Mouse (Mus musculus) liver, embryonic 15.5 days (tissue): ENCODE measurements around the gene Knstrn. TPM values are rescaled to one million over a fixed set of nuclear protein-coding genes. Genes with fewer than 3 reads are reported as not detected.

ENCODE experiments used
- ATAC-seq: fragments of 200-750 bp; cut with Nextera tagmentation; 2 replicates; pipeline ENCODE4 v1.8.0; 2017; ENCODE audit warnings: moderate number of reproducible peaks, mild to moderate bottlenecking, moderate library complexity; ENCODE audit not compliant: insufficient read depth
- H3K27ac ChIP-seq: fragments of 300-500 bp; sonication (generic); replicated peaks from 2 replicates; pipeline ENCODE4 v1.5.1; 2015; ENCODE audit warnings: mild to moderate bottlenecking, inconsistent platforms
- H3K27me3 ChIP-seq: fragments of 300-500 bp; sonication (generic); 2 replicates; pipeline ENCODE4 v1.6.1; 2015; ENCODE audit warnings: mild to moderate bottlenecking, inconsistent platforms
- H3K36me3 ChIP-seq: fragments of 300-500 bp; sonication (generic); replicated peaks from 2 replicates; pipeline ENCODE4 v1.6.1; 2015; ENCODE audit warnings: moderate library complexity, mild to moderate bottlenecking, inconsistent platforms
- H3K4me1 ChIP-seq: fragments of 300-500 bp; sonication (generic); replicated peaks from 2 replicates; pipeline ENCODE4 v1.6.1; 2015; ENCODE audit warnings: inconsistent platforms
- H3K4me2 ChIP-seq: fragments of 300-500 bp; sonication (generic); 2 replicates; pipeline ENCODE4 v1.6.1; 2015; ENCODE audit warnings: moderate library complexity, mild to moderate bottlenecking, inconsistent platforms
- H3K4me3 ChIP-seq: fragments of 300-500 bp; sonication (generic); replicated peaks from 2 replicates; pipeline ENCODE4 v1.5.1; 2015; ENCODE audit warnings: mild to moderate bottlenecking, inconsistent platforms
- H3K9ac ChIP-seq: fragments of 300-500 bp; sonication (generic); 2 replicates; pipeline ENCODE4 v1.6.1; 2015; ENCODE audit warnings: moderate library complexity, mild to moderate bottlenecking, inconsistent platforms
- H3K9me3 ChIP-seq: fragments of 300-500 bp; sonication (generic); replicated peaks from 2 replicates; pipeline ENCODE4 v1.6.1; 2016; ENCODE audit warnings: inconsistent platforms
- WGBS: fragments of 180-500 bp; shearing (Covaris S2); methylation state at CpG from one replicate; pipeline ENCODE4 v1.1.7; 2015; ENCODE audit warnings: mixed read lengths; ENCODE audit not compliant: insufficient replicate concordance; 5-methylcytosine and 5-hydroxymethylcytosine counted together
- polyA plus RNA-seq: library from polyadenylated mRNA; unstranded; fragments of >200 nt; fragmentation: Nextera tagmentation; extraction: Ambion mirVana; gene quantifications from 2 replicates; pipeline ENCODE4 v1.2.1, GENCODE M21; 2015

Gene Knstrn
- polyA plus RNA-seq, 1 experiment from 2014 or later, result 73.9 TPM

- H3K4me1 ChIP-seq, result peaks cover 33% of the 10 kb centered on the region
- peak overlapping the region; percentile 63; the same call in 1 of the 2 replicates for H3K27ac ChIP-seq
- 74% methylated on average over 26 of the region's 26 CpGs for WGBS
- H3K36me3 ChIP-seq, result no peaks in the 10 kb centered on the region
- H3K27me3 ChIP-seq, result peaks cover 45% of the 10 kb centered on the region
- no peak overlapping the region for H3K4me3 ChIP-seq
- ATAC-seq, result peak; percentile 68
- H3K9me3 ChIP-seq, result no peaks in the 10 kb centered on the region
- H3K4me2 ChIP-seq, result peak overlapping the region; percentile 54
- no peak overlapping the region for H3K9ac ChIP-seq
Measured at GRCm38 (mm10) chr2:118791591-118792258, 22.1 kb upstream of the Knstrn start.

- H3K4me2 ChIP-seq, result no peak overlapping the region; the same call in 1 of the 2 replicates
- no peaks in the 10 kb centered on the region for H3K9me3 ChIP-seq
- H3K9ac ChIP-seq, result no peak overlapping the region
- H3K27me3 ChIP-seq, result peaks cover 47% of the 10 kb centered on the region
- no peak overlapping the region for H3K4me3 ChIP-seq
- H3K4me1 ChIP-seq, result peaks cover 28% of the 10 kb centered on the region
- peak overlapping the region; percentile 29; the same call in 1 of the 2 replicates for H3K27ac ChIP-seq
- H3K36me3 ChIP-seq, result no peaks in the 10 kb centered on the region
- 81% methylated on average over 4 of the region's 4 CpGs for WGBS
- ATAC-seq, result no peak
Measured at GRCm38 (mm10) chr2:118792259-118792613, 21.6 kb upstream of the Knstrn start.

- peaks cover 39% of the 10 kb centered on the region for H3K27me3 ChIP-seq
- H3K4me1 ChIP-seq, result peaks cover 28% of the 10 kb centered on the region
- 45% methylated on average over 4 of the region's 4 CpGs for WGBS
- ATAC-seq, result no peak
- H3K9ac ChIP-seq, result no peak overlapping the region
- no peaks in the 10 kb centered on the region for H3K9me3 ChIP-seq
- 0 out of 2 replicates have a peak overlapping the region, but pooled peaks have one; percentile 1 for H3K27ac ChIP-seq
- H3K36me3 ChIP-seq, result no peaks in the 10 kb centered on the region
- H3K4me3 ChIP-seq, result no peak overlapping the region
- no peak overlapping the region for H3K4me2 ChIP-seq
Measured at GRCm38 (mm10) chr2:118793636-118794035, 20.2 kb upstream of the Knstrn start.

GRCm38 (mm10) chr2:118802542-118803118 is 11.2 kb upstream of the Knstrn start:
- H3K36me3 ChIP-seq, result no peaks in the 10 kb centered on the region
- peak overlapping the region; percentile 97 for H3K27ac ChIP-seq
- peak overlapping the region; percentile 76 for H3K4me2 ChIP-seq
- peaks cover 62% of the 10 kb centered on the region for H3K4me1 ChIP-seq
- H3K9ac ChIP-seq, result peak overlapping the region; percentile 54
- H3K9me3 ChIP-seq, result no peaks in the 10 kb centered on the region
- H3K27me3 ChIP-seq, result peaks cover 1% of the 10 kb centered on the region; the same call in 1 of the 2 replicates
- WGBS, result 22% methylated on average over 4 of the region's 4 CpGs
- H3K4me3 ChIP-seq, result peak overlapping the region; percentile 57
- ATAC-seq, result peak; percentile 92

GRCm38 (mm10) chr2:118804474-118804873 is 9.3 kb upstream of the Knstrn start:
- Histone ChIP-seq H3K4me2 (0 out of 2 replicates have a peak overlapping the region, but pooled peaks have one; percentile 6), H3K27me3 (no peaks in the 10 kb centered on the region), H3K9me3 (no peaks in the 10 kb centered on the region), H3K4me3 (no peak overlapping the region), H3K9ac (no peak overlapping the region), H3K4me1 (peaks cover 59% of the 10 kb centered on the region), H3K36me3 (no peaks in the 10 kb centered on the region), H3K27ac (peak overlapping the region; percentile 97)
- WGBS, result 29% methylated on average over 2 of the region's 2 CpGs
- ATAC-seq, result no peak

- Histone ChIP-seq H3K4me2 (peak overlapping the region; percentile 48), H3K4me3 (no peak overlapping the region), H3K27ac (peak overlapping the region; percentile 97), H3K27me3 (no peaks in the 10 kb centered on the region), H3K9me3 (no peaks in the 10 kb centered on the region), H3K4me1 (peaks cover 55% of the 10 kb centered on the region), H3K36me3 (no peaks in the 10 kb centered on the region), H3K9ac (no peak overlapping the region)
- no peak for ATAC-seq
- 13% methylated on average over 3 of the region's 3 CpGs for WGBS
Measured at GRCm38 (mm10) chr2:118805137-118805536, 8.7 kb upstream of the Knstrn start.

- ATAC-seq, result peak; percentile 45
- H3K27ac ChIP-seq, result peak overlapping the region; percentile 97
- 19% methylated on average over 3 of the region's 3 CpGs for WGBS
Measured at GRCm38 (mm10) chr2:118805756-118806155, 8.0 kb upstream of the Knstrn start.

GRCm38 (mm10) chr2:118806860-118807259 is 6.9 kb upstream of the Knstrn start:
- Histone ChIP-seq H3K4me2 (no peak overlapping the region), H3K4me1 (peaks cover 47% of the 10 kb centered on the region)

More at GRCm38 (mm10) chr2:118805756-118806155, 8.0 kb upstream of the Knstrn start:
- Histone ChIP-seq H3K9me3 (no peaks in the 10 kb centered on the region), H3K4me3 (no peak overlapping the region), H3K9ac (no peak overlapping the region), H3K4me2 (peak overlapping the region; percentile 48), H3K27me3 (no peaks in the 10 kb centered on the region), H3K4me1 (peaks cover 55% of the 10 kb centered on the region), H3K36me3 (no peaks in the 10 kb centered on the region)

GRCm38 (mm10) chr2:118810861-118811260 is 2.9 kb upstream of the Knstrn start:
- no peaks in the 10 kb centered on the region for H3K27me3 ChIP-seq
- H3K9ac ChIP-seq, result no peak overlapping the region
- no peaks in the 10 kb centered on the region for H3K9me3 ChIP-seq
- H3K4me3 ChIP-seq, result no peak overlapping the region
- H3K4me2 ChIP-seq, result no peak overlapping the region
- no peak overlapping the region for H3K27ac ChIP-seq
- ATAC-seq, result no peak
- H3K36me3 ChIP-seq, result peaks cover 6% of the 10 kb centered on the region
- H3K4me1 ChIP-seq, result peaks cover 34% of the 10 kb centered on the region
- 66% methylated on average over 2 of the region's 2 CpGs for WGBS

More at GRCm38 (mm10) chr2:118806860-118807259, 6.9 kb upstream of the Knstrn start:
- H3K36me3 ChIP-seq, result no peaks in the 10 kb centered on the region
- H3K27me3 ChIP-seq, result no peaks in the 10 kb centered on the region
- peak overlapping the region; percentile 97 for H3K27ac ChIP-seq
- H3K4me3 ChIP-seq, result no peak overlapping the region
- H3K9ac ChIP-seq, result 0 out of 2 replicates have a peak overlapping the region, but pooled peaks have one; percentile 3
- no peaks in the 10 kb centered on the region for H3K9me3 ChIP-seq
- ATAC-seq, result no peak
- 52% methylated on average over 4 of the region's 4 CpGs for WGBS

- ATAC-seq, result no peak
Measured at GRCm38 (mm10) chr2:118812724-118813123, 1.1 kb upstream of the Knstrn start.

GRCm38 (mm10) chr2:118822800-118823199 is 9.0 kb downstream of the Knstrn start:
- Histone ChIP-seq H3K27me3 (no peaks in the 10 kb centered on the region), H3K27ac (no peak overlapping the region), H3K36me3 (peaks cover 84% of the 10 kb centered on the region), H3K4me1 (no peaks in the 10 kb centered on the region), H3K9ac (no peak overlapping the region), H3K4me2 (no peak overlapping the region), H3K4me3 (no peak overlapping the region), H3K9me3 (peaks cover 5% of the 10 kb centered on the region; the same call in 1 of the 2 replicates)
- 77% methylated on average over 5 of the region's 5 CpGs for WGBS
- ATAC-seq, result no peak

More at GRCm38 (mm10) chr2:118812724-118813123, 1.1 kb upstream of the Knstrn start:
- Histone ChIP-seq H3K4me1 (peaks cover 28% of the 10 kb centered on the region), H3K9ac (no peak overlapping the region), H3K27ac (no peak overlapping the region), H3K4me3 (no peak overlapping the region), H3K4me2 (no peak overlapping the region), H3K9me3 (no peaks in the 10 kb centered on the region), H3K36me3 (peaks cover 22% of the 10 kb centered on the region), H3K27me3 (no peaks in the 10 kb centered on the region)
- WGBS, result 8% methylated on average over 1 of the region's 1 CpGs
